ENCODE assay signal across 30 mouse cellular contexts in genomic region chr7:99796471-99796870, GRCm38 (mm10). TPM values are rescaled to one million over a fixed set of nuclear protein-coding genes. Genes with fewer than 3 reads are reported as not detected.
DNase-seq lines count a peak whose midpoint lies in the region; ATAC-seq lines count a peak whose summit lies in the region.
"Had no signal": no experiment of that assay in that cellular context is flagged by ENCODE, and none has a peak within 500 bp of the region (broad histone marks: within the 10 kb centered on the region; RNA-seq: fewer than 3 reads in every experiment).

No protein-coding gene starts in this region.

- H3K4me3 ChIP-seq in hindbrain, embryonic 13.5 days = no peak overlapping the region
- no peak overlapping the region for H3K4me3 ChIP-seq in hindbrain, embryonic 16.5 days (ENCODE audit: low read length)
- no peak overlapping the region for H3K4me3 ChIP-seq in neural tube, embryonic 14.5 days (ENCODE audit: low read depth, low read length)
- H3K4me3 ChIP-seq: embryonic facial prominence, embryonic 12.5 days; limb, embryonic 13.5 days; liver, embryonic 12.5 days had no signal

- no peaks in the 10 kb centered on the region for H3K9me3 ChIP-seq in hindbrain, embryonic 13.5 days
- no peaks in the 10 kb centered on the region for H3K9me3 ChIP-seq in hindbrain, embryonic 16.5 days (ENCODE audit: control insufficient read depth, low read length)
- H3K9me3 ChIP-seq in neural tube, embryonic 14.5 days (ENCODE audit: control insufficient read depth, low read length) = no peaks in the 10 kb centered on the region
- H3K9me3 ChIP-seq: embryonic facial prominence, embryonic 12.5 days; limb, embryonic 13.5 days; liver, embryonic 12.5 days; midbrain, embryonic 10.5 days had no signal

- peak overlapping the region; percentile 86 for H3K27ac ChIP-seq in hindbrain, embryonic 13.5 days
- no peak overlapping the region for H3K27ac ChIP-seq in hindbrain, embryonic 16.5 days (ENCODE audit: low read depth, low read length)
- H3K27ac ChIP-seq in neural tube, embryonic 14.5 days (ENCODE audit: low read depth, low read length) = peak overlapping the region; percentile 66; the same call in 1 of the 2 replicates
- H3K27ac ChIP-seq: embryonic facial prominence, embryonic 12.5 days; limb, embryonic 13.5 days; liver, embryonic 12.5 days had no signal

- H3K9ac ChIP-seq in hindbrain, embryonic 13.5 days = no peak overlapping the region
- no peak overlapping the region for H3K9ac ChIP-seq in hindbrain, embryonic 16.5 days (ENCODE audit: low read depth, low read length)
- H3K9ac ChIP-seq in neural tube, embryonic 14.5 days (replicated peaks; ENCODE audit: low read depth, low read length) = no peak overlapping the region
- H3K9ac ChIP-seq: embryonic facial prominence, embryonic 12.5 days; forebrain, postnatal 0 days; limb, embryonic 13.5 days; liver, embryonic 12.5 days had no signal

- no peak for ATAC-seq in hindbrain, embryonic 13.5 days (ENCODE audit: low FRiP score)
- ATAC-seq in hindbrain, embryonic 16.5 days = no peak
- no peak for ATAC-seq in neural tube, embryonic 14.5 days (ENCODE audit: low read depth)
- ATAC-seq: liver, embryonic 12.5 days; Patski had no signal

- intact Hi-C loops in left cerebral cortex, postnatal 36 days (cut with DNase I) = loop anchor here (5.0 kb wide), 2 partner anchors 84 to 294 kb away; partner anchors contain the start of gene Slco2b1

- DNase-seq in cerebellum, adult 9-11 months = peak; percentile 3
- no peak for DNase-seq in cerebellum, postnatal 4 days (ENCODE audit: low spot score in 2 of 2)
- DNase-seq in A20 (ENCODE audit: low read depth, low spot score) = peak; percentile 56
- no peak for DNase-seq in urinary bladder, postnatal 25 days (ENCODE audit: low spot score)
- DNase-seq in left cerebral cortex, postnatal 36 days (ENCODE audit: low spot score in 2 of 2) = no peak
- DNase-seq: adrenal gland, adult 2 months; cerebellum, adult 11 months; forebrain, postnatal 0 days; heart, postnatal 10 days; kidney, adult 18-20 months; kidney, postnatal 4 days; lung, adult 18-20 months; lung, postnatal 10 days had no signal

- 57% methylated on average over 3 of the region's 3 CpGs for WGBS in hindbrain, embryonic 13.5 days
- 65% methylated on average over 3 of the region's 3 CpGs for WGBS in hindbrain, embryonic 16.5 days
- 49% methylated on average over 3 of the region's 3 CpGs for WGBS in neural tube, embryonic 14.5 days

- H3K36me3 ChIP-seq in hindbrain, embryonic 13.5 days = no peaks in the 10 kb centered on the region
- no peaks in the 10 kb centered on the region for H3K36me3 ChIP-seq in hindbrain, embryonic 16.5 days (ENCODE audit: control insufficient read depth, insufficient read depth, low read length)
- no peaks in the 10 kb centered on the region for H3K36me3 ChIP-seq in neural tube, embryonic 14.5 days (ENCODE audit: control insufficient read depth, insufficient read depth, low read length)
- H3K36me3 ChIP-seq: embryonic facial prominence, embryonic 12.5 days; limb, embryonic 13.5 days; liver, embryonic 12.5 days; midbrain, embryonic 10.5 days had no signal

- 0 out of 2 replicates have a peak, but pooled peaks cover 3% of the 10 kb centered on the region for H3K27me3 ChIP-seq in hindbrain, embryonic 13.5 days
- H3K27me3 ChIP-seq in hindbrain, embryonic 16.5 days (replicated peaks; ENCODE audit: control insufficient read depth, insufficient read depth, low read length) = no peaks in the 10 kb centered on the region
- H3K27me3 ChIP-seq in neural tube, embryonic 14.5 days (ENCODE audit: control insufficient read depth, insufficient read depth, low read length) = no peaks in the 10 kb centered on the region

- peaks cover 31% of the 10 kb centered on the region for H3K4me1 ChIP-seq in hindbrain, embryonic 13.5 days (replicated peaks)
- peaks cover 14% of the 10 kb centered on the region for H3K4me1 ChIP-seq in hindbrain, embryonic 16.5 days (ENCODE audit: control insufficient read depth, insufficient read depth, low read depth, low read length)
- peaks cover 17% of the 10 kb centered on the region for H3K4me1 ChIP-seq in neural tube, embryonic 14.5 days (ENCODE audit: control insufficient read depth, insufficient read depth, low read length)

- no peak overlapping the region for H3K4me2 ChIP-seq in hindbrain, embryonic 13.5 days
- H3K4me2 ChIP-seq in hindbrain, embryonic 16.5 days (ENCODE audit: low read length) = no peak overlapping the region
- no peak overlapping the region for H3K4me2 ChIP-seq in neural tube, embryonic 14.5 days (ENCODE audit: low read depth, low read length)
- H3K4me2 ChIP-seq: embryonic facial prominence, embryonic 12.5 days; heart, embryonic 11.5 days; liver, embryonic 12.5 days had no signal

RNA-seq across cellular contexts. Expression of gene Neu3, which starts 31.7 kb away (rescaled TPM):
- 2.2 TPM in 2 replicates for polyA plus RNA-seq in hindbrain, embryonic 13.5 days (2015; fragmentation: Nextera tagmentation; extraction: Ambion mirVana)
- 2.3 and 2.8 TPM in 2 replicates for polyA plus RNA-seq in hindbrain, embryonic 16.5 days (2015; fragmentation: Nextera tagmentation; extraction: Ambion mirVana)
- 2.1 and 2.4 TPM in 2 replicates for polyA plus RNA-seq in neural tube, embryonic 14.5 days (2014; fragmentation: Nextera tagmentation; extraction: Ambion mirVana)
- 1 to 10 TPM; 2.4 to 3.6 TPM for total RNA-seq in left cerebral cortex, postnatal 36 days (2021)

RNA-seq across cellular contexts. Expression of gene Olfr521, which starts 33.2 kb away (rescaled TPM):
- polyA plus RNA-seq in hindbrain, embryonic 13.5 days (2015; fragmentation: Nextera tagmentation; extraction: Ambion mirVana) = not detected in 2 replicates
- polyA plus RNA-seq in hindbrain, embryonic 16.5 days (2015; fragmentation: Nextera tagmentation; extraction: Ambion mirVana) = not detected in 2 replicates
- polyA plus RNA-seq in neural tube, embryonic 14.5 days (2014; fragmentation: Nextera tagmentation; extraction: Ambion mirVana) = not detected in 2 replicates
- not detected for total RNA-seq in left cerebral cortex, postnatal 36 days (2021)
- total RNA-seq: adrenal gland, adult 2 months; ES-E14; forebrain, postnatal 0 days; heart, postnatal 10 days; left cerebral cortex, postnatal 14 days had no signal
- polyA plus RNA-seq: adrenal gland, adult 2 months; brain, embryonic 14.5 days; embryonic facial prominence, embryonic 12.5 days; forebrain, embryonic 11.5 days; forebrain, postnatal 0 days; gonadal fat pad, adult 2 months; heart, embryonic 11.5 days; kidney, embryonic 16.5 days; limb, embryonic 13.5 days; liver, embryonic 12.5 days; midbrain, embryonic 10.5 days; Patski; small intestine, adult 2 months; stomach, embryonic 16.5 days had no signal

Comparison
In these comparisons a context has a peak if more than half of its experiments do, and no peak if none do; other contexts are left out.
1. DNase-seq: peak in cerebellum, adult 9-11 months (single experiment) and A20 (single experiment); none in cerebellum, postnatal 4 days (0 of 2), urinary bladder, postnatal 25 days (single experiment) and left cerebral cortex, postnatal 36 days (0 of 2).